Mouse (Mus musculus): Measurements from ENCODE around the gene Pusl1.

The Pusl1 gene

GRCm38 (mm10) chr4:155886330-155886729 lies 5.3 kb downstream of the Pusl1 start:
- no peak for DNase-seq (ENCODE audit: low spot score)

- no peak for DNase-seq (ENCODE audit: low spot score)
Observed at GRCm38 (mm10) chr4:155883587-155883986, 8.0 kb downstream of the Pusl1 start.

GRCm38 (mm10) chr4:155871404-155871803 lies 20.2 kb downstream of the Pusl1 start:
- DNase-seq (ENCODE audit: low spot score): no peak

- peak; percentile 96 for DNase-seq (ENCODE audit: low spot score)
Observed at GRCm38 (mm10) chr4:155869317-155870033, 22.1 kb downstream of the Pusl1 start, which contains the start of the genes Cptp and Ints11. Gene Cptp (minus strand): TSS chr4:155869440. Gene Ints11 (plus strand): TSS chr4:155869546.

GRCm38 (mm10) chr4:155868614-155869298 lies 22.8 kb downstream of the Pusl1 start:
- DNase-seq (ENCODE audit: low spot score): peak; percentile 3

GRCm38 (mm10) chr4:155863001-155863400 lies 28.6 kb downstream of the Pusl1 start, which contains the start of gene Tas1r3:
Gene Tas1r3 (minus strand): TSS chr4:155863362.
- DNase-seq (ENCODE audit: low spot score): no peak

GRCm38 (mm10) chr4:155861787-155862186 lies 29.8 kb downstream of the Pusl1 start:
- DNase-seq (ENCODE audit: low spot score): no peak

GRCm38 (mm10) chr4:155859318-155859717 lies 32.3 kb downstream of the Pusl1 start:
- peak; percentile 82 for DNase-seq (ENCODE audit: low spot score)

- no peak for DNase-seq (ENCODE audit: low spot score)
Observed at GRCm38 (mm10) chr4:155856881-155857280, 34.7 kb downstream of the Pusl1 start.

GRCm38 (mm10) chr4:155856071-155856470 lies 35.5 kb downstream of the Pusl1 start:
- no peak for DNase-seq (ENCODE audit: low spot score)

- DNase-seq (ENCODE audit: low spot score): no peak
Observed at GRCm38 (mm10) chr4:155854991-155855390, 36.6 kb downstream of the Pusl1 start.

GRCm38 (mm10) chr4:155853421-155853820 lies 38.2 kb downstream of the Pusl1 start:
- no peak for DNase-seq (ENCODE audit: low spot score)

GRCm38 (mm10) chr4:155851951-155852411 lies 39.6 kb downstream of the Pusl1 start:
- no peak for DNase-seq (ENCODE audit: low spot score)

GRCm38 (mm10) chr4:155851368-155851767 lies 40.2 kb downstream of the Pusl1 start:
- DNase-seq (ENCODE audit: low spot score): no peak

GRCm38 (mm10) chr4:155849792-155850451 lies 41.7 kb downstream of the Pusl1 start:
- DNase-seq (ENCODE audit: low spot score): no peak

- DNase-seq (ENCODE audit: low spot score): no peak
Observed at GRCm38 (mm10) chr4:155849391-155849790, 42.2 kb downstream of the Pusl1 start.

GRCm38 (mm10) chr4:155848434-155849095 lies 43.0 kb downstream of the Pusl1 start:
- peak; percentile 22 for DNase-seq (ENCODE audit: low spot score)

- DNase-seq (ENCODE audit: low spot score): peak; percentile 37
Observed at GRCm38 (mm10) chr4:155847591-155848352, 43.8 kb downstream of the Pusl1 start.

GRCm38 (mm10) chr4:155846871-155847578 lies 44.6 kb downstream of the Pusl1 start, which contains the start of gene Dvl1:
Gene Dvl1 (plus strand): TSS chr4:155847402.
- peak; percentile 91 for DNase-seq (ENCODE audit: low spot score)

GRCm38 (mm10) chr4:155843231-155843630 lies 48.4 kb downstream of the Pusl1 start:
- no peak for DNase-seq (ENCODE audit: low spot score)
